Mouse (Mus musculus): ENCODE results near the gene Syt5.

The Syt5 gene

DNA sequence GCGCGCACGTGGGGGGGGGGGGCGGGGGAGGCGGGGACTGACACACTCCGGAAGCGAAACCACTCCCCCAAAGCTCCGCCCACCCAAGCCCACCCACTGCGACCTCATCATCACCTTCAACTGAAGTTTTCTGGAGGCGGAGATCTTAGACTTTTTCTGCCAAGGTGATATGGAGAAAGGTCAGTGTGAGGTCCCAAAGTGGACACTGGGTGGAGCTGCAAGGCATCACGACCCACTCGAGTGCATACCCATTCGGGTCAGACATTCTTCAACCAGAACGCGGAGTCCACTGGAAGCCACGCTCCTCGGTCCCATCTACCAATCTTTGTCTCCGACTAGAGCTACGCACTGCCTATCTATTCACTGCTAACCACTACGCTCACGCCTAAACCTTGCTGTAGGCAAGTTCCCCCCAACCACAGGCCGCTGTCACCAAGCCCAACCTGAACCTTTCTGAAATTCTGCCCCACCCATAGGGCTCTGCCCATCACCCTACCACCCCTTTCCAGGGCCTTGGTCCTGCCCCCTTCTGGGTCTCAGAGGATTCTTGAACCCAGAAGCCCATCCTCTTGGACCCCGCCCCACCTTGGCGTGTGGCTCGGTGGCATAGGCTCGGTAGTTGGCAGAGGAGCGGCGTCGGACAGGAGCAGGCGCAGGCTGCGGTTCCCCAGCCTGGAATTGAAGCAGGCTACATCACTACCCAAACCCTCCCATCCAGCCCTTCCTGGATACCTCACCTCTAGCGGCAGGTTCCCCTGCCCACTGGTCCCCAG lies 25.9 kb downstream of the Syt5 start:
- DNase-seq, result no peak

DNA sequence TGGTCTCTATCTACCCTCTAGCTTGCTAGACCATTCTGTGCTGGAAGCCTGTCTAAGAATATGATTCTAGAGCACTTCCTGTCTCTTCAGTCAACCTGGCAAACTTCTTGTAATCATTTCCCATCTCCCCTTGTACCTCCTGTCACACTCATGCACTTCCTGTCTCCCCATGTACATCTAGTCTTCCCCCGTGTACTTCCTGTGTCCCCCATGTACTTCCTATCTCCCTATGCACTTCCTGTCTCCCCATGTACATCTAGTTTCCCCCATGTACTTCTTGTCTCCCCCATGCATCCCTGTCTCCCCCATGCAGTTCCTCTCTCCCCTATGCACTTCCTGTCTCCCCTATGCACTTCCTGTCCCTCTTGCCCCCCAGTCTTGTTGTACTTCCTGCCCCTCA lies 28.9 kb downstream of the Syt5 start:
- DNase-seq, result no peak

DNA sequence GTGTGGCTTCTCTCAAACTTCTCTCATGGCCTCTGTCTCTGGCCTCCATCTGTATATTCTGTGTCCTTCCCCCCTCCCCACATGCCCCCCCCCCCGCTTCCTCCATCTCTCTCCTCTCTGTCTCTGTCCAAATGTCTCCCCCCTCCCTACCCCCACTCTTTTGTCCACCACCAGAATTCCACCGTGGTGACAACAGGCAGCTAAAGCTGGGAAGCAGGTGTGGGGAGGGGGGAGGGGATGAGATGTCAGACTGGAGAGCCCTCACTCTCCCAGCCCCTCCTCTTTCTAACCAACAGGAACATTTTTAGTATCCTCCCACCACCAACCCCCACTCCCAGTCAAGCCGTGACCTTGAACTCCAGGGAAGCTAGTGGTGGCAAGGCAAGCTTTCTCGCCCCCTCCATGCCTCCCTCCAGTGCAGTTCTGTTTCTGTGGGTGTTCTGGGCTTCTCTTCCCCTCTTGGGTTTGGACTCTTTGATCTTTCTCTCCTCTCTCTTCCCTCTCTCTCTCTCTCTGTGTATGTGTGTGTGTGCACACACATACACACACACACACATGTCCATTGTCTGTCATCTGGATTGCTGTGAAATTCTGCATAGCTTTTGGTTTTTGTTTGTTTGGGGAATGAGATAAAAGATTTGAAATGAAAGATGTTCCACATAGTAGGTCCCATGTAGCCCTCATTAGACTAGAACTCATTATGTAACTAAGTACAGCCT lies 30.9 kb downstream of the Syt5 start, which contains the start of gene Tnnt1:
Gene Tnnt1 (minus strand): TSS at position 51 of the 719 bp plus-strand sequence.
- no peak for DNase-seq

DNA sequence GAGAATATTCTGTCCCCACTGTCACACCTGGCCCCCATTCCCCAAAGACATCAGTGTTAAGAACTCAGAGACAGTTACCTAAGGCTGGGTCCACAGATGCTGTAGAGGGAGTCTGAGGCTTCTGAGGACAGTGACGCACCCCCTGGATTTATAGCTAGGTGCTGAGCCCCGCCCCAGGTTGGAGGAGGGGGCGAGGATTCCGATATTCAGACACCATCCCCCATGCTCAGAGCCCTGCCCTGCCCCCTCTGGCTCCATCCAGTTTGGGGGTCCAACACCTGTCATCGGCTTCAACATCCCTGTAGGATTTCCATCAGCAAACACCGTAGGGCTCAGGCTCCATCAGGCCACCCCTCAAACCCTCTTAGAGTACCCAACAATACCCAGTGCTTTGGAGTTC lies 31.5 kb downstream of the Syt5 start:
- no peak for DNase-seq

DNA sequence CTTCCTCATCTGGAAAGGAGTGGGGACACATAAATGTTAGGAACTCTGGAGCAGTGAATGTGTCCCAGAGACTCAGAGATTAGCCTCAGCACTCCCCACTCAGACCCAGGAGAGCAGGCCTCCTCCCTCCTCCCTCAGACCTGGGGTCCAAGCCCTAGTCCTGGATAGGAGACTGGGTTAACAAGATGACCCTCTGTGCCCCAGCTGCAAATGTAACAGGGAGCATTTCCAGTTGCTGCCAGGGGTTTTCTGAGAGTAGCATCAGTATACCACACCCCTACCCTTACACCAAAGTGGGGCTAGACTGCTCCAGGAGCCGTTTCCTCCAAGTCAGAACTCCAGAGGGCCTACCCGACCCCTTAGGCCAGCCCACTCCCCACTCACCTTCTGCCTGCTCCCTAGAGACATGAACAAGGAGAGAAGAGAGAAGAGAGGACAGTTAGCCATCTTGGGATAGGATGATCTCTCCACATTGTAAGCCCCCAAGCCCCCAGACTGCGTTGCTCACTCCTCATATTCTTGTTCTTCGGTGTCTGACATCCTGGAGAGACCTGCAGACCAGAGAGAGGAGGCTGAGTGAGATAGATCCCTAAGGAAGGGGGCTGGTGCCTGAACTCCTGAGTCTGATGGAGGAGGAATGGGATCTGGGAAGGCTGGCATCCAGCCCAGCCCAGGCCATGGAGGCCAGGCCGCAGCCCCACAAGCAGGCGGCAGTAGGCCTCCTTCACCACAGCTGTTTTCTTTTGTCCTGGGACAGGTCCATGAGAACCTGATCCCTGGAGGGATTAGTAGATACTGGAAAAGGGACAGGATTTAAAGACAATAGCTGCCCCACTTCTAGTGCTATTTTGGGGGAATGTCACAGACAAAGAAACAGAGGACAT lies 33.3 kb downstream of the Syt5 start:
- DNase-seq, result no peak

DNA sequence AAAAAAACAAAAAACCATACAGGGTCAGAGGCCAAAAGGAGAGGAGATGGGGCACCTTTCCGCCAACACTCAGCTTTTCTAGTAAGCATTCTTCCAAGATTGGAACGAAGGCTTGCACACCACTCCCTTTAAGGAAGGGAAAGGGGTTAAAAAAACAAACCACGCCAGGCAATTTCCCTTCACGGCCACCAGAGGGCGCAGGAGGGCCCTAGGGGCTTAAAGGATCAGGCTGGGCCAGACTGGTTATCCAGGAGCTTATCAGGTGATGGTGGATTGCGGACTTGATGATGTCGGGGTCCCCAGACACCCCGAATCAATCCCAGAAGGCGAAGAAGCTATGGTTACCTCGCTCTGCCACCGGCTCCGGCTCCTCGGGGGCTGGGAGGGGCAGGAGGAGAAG lies 34.1 kb downstream of the Syt5 start:
- DNase-seq, result peak; percentile 47

DNA sequence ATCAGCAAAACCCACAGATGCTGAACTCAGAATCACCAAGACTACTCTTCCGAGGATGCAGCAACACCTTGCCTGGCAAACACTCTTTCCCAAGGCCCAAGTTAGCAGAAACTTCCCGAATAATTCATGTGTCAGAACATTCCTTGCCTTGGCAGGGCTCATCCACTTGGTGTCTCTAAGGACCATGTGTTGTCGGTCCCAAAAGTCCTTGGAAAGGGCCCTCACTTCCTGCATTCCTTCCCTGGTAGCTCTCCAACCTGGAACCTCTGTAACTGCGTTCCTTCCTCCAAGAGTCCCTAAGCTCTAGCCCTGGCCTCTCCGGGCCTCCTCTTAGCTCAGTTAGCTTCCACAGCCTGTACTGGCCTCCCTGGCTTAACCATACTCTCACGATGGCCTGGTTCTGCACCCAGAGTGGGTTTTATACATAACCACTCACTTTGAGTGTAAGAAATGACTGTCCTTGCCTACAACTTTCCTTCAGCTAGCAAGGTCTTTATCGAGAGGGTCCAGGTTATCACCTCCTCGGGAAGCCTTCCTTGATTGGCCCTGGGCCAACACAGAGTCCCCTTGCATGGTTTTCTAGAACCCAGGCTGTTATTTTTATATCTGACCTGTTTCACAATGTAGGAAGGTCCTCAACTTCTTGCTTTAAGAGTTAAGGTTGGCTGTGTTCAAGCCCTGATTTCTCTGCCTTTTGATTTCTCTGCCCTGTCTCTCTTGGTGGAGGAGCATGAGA lies 35.7 kb downstream of the Syt5 start:
- DNase-seq, result no peak

DNA sequence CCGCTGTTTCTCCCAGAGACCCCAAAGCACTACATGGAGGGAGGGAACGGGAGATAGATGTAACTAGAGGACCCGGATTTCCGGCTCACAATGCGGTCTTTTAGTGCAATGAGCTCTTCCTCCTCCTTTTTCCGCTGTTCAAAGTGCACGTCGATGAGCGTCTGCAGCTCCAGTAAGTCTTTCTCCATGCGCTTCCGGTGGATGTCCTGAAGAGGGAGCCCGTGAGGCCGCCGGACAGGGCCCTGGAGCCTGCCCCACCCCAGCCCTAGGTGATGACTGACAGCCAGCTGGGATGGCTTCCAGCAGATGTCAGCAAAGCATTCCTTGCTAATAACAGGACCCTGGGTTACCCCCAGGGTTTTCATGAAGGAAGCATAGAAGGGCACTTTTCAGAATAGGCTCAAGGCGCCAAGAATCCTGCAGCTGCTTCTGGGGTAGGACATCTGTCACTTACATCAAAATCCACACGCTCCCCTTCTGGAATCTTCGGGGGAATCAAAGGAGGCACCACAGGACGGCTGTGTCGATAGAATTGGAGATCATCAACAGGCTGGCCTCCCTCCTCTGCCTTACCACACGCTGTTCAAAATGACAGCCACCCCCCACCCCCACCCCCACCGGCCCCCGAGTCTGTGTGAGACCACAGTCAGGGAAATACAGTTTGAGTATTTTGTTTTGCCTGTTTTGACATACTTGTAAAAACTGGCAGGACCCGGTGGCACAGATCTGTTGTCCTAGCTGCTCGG lies 37.3 kb downstream of the Syt5 start:
- DNase-seq, result peak; percentile 85

DNA sequence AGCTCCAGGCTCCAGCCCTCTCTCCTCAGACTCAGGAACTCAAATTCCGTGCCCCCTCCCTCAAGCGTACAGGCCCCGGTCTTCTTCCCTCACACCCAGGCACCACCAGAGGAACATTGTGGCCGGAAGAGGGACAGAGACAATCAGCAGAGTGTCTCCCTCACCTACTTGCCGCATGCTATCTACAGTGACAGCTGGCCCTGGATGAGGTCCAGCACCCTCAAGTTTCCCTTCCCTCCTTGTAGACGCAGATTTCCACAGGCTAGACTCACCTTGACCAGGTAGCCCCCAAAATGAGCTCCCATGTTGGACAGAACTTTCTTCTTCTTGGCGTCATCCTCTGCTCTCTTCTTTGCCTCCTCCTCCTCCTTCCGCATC lies 38.6 kb downstream of the Syt5 start:
- no peak for DNase-seq

DNA sequence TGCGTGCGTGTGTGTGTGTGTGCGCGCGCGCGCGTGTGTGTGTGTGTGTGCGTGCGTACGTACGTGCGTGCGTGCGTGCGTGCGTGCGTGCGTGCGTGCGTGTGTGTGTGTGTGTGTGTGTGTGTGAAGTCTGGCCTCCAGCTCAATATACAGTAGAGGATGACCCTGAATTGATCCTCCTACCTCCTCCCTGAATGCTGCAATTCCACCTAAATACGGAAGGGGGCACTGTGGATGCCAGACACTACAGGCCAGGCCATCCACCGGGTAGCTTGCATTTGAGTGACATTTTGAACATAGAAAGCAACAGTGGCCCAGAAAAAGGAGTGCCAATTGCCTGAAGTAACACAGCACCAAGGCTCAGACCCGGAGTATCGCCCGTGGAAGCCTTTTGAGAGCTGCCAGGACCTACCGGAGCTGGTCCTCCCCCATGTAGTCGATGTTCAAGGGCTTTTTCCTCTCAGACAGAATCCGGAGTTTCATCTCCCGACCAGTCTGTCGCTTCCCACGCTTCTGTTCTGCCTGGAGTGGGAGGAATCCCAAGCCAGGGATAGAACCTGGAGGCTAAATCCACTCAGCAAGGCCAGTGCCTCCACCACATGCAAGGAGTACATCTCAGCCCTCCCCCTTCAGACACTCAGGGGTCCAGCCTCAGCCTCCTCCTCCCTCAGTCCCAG lies 39.1 kb downstream of the Syt5 start:
- no peak for DNase-seq

DNA sequence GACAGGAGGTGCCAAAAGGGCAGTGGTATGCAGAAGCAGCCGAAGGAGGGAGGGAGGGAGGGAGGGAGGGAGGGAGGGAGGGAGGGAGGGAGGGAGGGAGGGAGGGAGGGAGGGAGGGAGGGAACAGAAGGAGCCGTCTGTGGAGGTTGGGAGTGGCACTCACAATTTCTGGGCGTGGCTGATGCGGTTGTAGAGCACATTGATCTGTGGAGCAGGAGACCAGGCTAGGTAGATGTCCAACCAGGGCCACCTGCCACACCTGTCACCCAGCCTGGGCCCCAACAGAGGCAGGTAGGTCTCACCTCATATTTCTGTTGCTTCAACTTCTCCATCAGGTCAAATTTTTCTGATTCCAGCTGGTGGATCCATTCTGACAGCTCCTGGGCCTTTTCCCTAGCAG lies 40.1 kb downstream of the Syt5 start:
- no peak for DNase-seq

DNA sequence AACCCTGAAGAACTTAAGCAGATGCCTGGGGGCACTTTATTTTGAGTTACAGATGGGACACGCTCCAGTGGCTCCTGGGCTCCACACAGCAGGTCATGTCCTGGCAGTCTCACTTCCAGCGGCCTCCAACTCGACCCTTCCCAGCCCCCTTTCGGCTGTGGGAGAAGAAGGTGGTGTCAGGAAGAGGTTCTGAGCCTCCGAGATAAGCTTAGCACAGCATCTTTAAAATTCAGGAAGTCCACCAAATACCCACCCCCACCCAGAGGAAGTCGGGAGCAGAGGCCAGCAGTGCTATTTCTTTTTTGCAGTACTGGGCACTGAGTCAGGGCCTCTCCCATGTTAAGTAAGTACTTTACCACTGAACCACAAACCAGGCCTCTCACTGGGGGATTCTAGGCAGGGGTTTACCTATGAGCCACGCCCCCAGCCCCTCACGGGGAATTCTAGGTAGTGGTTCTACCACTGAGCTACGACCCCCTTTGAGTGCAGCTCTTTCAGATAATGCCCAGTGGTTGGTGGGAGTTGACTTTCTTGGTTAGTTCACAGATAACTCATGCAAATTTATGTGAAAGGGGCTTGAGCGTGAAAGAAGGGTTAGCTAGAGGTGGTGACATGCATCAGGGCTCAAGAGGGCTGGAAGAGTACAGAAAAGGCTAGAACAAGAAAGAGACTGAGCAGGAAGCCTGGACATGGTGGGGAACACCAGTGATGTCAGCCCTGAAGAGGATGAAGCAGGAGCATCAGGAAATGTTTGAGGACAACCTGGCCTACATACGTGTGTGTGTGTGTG lies 42.5 kb downstream of the Syt5 start:
- DNase-seq, result no peak

DNA sequence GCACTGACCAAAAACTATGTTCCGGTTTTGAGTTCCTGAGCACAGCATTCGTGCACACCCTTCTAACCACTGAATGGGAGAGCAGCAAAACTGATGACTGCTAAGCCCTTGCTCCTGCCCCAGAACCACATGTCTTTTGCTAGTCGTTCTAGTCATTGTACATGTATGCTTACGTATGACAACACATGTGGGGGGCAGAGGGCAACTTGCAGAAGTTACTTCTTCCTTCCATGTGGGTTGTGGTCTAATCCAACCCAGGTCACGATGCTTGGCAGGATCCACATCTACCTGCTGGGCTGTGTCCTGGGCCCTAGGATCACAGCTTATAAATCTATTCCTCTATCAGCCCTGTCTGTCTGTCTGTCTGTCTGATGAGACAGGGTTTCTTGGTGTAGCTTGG lies 43.5 kb downstream of the Syt5 start:
- DNase-seq, result no peak

DNA sequence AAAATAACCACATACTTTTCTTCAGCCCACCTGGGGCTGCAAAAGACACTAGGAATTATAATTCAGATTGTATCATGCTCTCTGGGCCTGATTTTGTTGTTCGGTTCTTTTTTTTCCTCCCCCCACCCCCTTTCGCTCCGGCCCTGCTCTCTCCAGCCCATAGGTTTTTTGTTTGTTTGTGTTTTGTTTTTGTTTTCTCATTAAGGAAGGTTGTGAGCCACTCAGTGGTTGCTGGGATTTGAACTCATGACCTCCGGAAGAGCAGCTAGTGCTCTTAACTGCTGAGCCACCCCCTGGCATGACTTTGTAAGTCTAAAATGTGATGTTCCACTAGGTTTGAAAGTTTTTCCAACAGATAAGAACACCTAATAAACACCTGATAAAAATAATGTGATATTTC lies 44.2 kb downstream of the Syt5 start:
- no peak for DNase-seq

DNA sequence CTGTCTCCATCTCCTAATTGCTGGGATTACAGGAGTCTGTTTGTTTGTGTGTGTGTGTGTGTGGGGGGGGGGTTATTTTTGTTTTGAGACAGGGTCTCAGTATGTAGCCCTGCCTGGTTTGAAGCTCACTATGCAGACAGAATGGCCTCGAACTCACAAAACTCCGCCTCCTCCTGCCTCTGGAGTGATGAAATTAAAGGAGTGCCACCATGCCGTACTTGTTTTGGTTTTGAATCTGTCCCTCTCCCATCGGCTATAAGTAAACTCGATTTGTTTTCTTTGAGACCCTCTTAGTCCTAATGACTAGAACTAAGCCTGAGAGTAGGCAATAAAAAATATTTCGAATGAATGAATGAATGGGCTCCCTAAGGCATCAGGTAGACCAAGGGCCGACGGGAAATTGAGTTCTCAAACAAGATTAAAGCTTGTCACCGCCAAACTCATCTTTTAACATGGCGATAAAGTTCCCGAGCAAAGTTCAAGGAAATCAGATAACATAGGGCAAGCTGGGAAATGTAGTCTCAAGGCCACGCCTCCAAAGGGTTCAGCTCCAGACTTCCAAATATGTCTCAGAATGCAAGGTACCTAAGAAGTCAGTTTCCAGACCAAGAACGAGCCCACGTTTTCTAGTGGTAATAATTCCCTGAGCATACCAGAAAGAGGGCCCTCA lies 44.8 kb downstream of the Syt5 start:
- peak; percentile 81 for DNase-seq

DNA sequence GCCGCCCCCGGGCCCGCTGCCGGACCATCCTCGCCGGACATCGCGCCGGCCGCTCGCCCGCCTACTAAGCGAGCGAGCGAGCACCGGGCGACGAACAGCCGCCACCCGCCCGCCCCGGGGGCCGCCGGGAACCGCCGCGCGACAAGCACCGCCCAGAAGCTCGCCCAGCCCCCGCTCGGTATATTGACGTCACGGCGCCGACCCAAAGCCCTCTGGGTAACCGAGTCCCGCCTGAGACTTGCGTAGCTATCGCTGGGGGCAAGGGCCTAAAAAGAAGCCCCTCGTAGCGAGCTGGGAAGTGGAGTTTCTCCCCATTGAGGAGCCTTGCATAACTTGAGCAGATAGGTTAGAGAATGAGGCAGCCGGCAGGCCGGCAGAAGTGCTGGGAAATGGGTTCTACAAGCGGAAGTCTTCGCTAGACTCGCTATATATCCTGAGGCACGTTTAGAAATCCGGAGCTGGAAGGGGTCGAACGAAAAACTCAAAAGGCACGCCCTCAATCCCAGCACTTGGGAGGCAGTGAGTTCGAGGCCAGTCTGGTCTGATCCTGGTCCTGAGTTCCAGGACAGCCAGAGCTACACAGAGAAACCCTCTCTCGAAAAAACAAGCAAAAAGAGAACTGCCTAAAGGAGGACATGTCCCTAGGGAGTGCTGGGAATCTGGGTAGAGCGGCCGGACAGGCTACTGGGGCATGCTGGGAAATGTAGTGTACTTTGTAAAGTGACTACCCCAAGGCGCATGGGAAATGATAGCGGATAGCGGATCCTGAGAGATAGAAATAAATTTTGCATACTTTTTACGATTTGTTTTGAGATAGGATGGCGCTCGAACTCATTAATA lies 45.6 kb downstream of the Syt5 start, which contains the start of gene Ppp1r12c:
Gene Ppp1r12c (minus strand): TSS at position 123 of the 840 bp plus-strand sequence.
- DNase-seq, result peak; percentile 95

DNA sequence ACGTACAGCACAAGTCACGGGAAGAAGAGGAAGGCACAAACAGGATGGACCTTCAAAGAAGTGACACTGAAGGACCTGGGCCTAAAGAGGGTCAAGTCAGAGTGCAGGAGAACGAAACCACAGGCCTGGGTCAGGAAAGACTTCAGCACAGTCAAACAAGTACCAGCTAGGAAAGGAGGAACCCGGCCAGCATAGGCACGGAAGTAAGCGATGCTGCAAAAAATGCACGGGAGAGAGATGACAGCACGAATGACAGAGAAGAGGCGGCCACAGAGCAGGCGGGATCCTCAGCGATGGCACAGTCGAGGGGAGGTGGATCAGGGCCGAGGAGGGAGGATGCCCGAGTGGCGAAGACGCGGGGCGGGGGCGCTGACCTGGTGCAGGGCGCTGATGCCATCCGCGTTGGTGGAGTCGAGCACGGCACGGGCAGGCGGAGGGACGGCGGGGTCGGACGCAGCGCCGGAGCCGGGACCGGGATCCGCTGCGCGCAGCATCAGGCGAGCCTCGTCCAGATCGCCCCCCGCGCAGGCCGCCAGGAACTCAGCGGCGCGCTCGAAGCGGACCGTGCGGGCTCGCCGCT lies 46.4 kb downstream of the Syt5 start:
- DNase-seq, result peak; percentile 32

DNA sequence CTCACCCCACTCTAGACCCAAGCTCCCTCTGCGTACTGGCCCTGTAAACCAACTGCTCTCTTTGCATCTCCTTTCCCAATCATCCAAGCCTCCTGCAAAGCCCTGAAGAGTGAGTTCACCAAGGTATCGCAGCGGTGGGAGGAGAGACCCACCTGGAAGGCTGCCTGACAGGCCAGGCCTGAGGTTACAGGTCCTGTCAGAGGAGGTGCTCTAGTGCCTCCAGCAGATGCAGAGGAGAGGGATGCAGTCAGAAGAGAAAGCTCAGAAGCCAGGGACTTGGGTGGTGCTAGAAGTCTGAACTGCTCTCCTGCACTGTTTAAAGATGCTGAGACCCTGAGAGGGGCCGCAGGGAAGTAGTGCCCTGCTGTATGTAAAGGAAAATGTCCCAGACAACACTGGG lies 48.3 kb downstream of the Syt5 start:
- no peak for DNase-seq

DNA sequence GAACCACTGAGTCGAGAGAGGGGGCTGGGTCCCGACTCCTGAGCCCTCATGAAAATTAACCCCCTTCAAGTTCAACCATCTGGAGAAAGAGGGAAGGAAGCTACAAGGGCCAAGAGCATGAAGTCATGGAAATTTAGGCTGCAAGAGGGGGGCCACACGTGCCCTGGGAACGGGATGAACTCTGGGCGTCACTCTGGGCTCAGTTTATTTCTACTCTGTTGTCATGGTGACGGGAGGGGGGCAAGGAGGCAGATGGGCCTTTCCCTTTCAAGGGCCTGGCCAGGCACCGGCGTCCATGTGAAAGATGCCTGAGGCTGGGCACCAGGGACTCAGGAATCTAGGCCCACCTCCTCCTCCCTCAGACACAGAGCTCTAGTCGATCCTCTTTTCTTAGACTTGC lies 49.1 kb downstream of the Syt5 start:
- peak; percentile 50 for DNase-seq
